Mouse (Mus musculus) cerebellum, adult 11-12 months (tissue): ENCODE results near the gene Gm10974.

Source experiments
- DNase-seq: peaks from one replicate; pipeline ENCODE4 v3.0.0; 2022

Gene Gm10974

GRCm38 (mm10) chr7:66365904-66366303 lies at the start of gene Gm10974:
Gm10974 (plus strand) TSS chr7:66365905.
- no peak for DNase-seq

GRCm38 (mm10) chr7:66318147-66318546 lies 47.6 kb upstream of the Gm10974 start:
- no peak for DNase-seq

GRCm38 (mm10) chr7:66320996-66321395 lies 44.7 kb upstream of the Gm10974 start:
- DNase-seq = no peak

GRCm38 (mm10) chr7:66323252-66324015 lies 42.3 kb upstream of the Gm10974 start:
- DNase-seq = no peak

- no peak for DNase-seq
Measured at GRCm38 (mm10) chr7:66325419-66326053, 40.2 kb upstream of the Gm10974 start.

- DNase-seq = no peak
Measured at GRCm38 (mm10) chr7:66327516-66327915, 38.2 kb upstream of the Gm10974 start.

GRCm38 (mm10) chr7:66330610-66331009 lies 35.1 kb upstream of the Gm10974 start:
- no peak for DNase-seq

- no peak for DNase-seq
Measured at GRCm38 (mm10) chr7:66332340-66332739, 33.4 kb upstream of the Gm10974 start.

- DNase-seq = no peak
Measured at GRCm38 (mm10) chr7:66333906-66334500, 31.7 kb upstream of the Gm10974 start.

- no peak for DNase-seq
Measured at GRCm38 (mm10) chr7:66336955-66337354, 28.8 kb upstream of the Gm10974 start.

GRCm38 (mm10) chr7:66339625-66340024 lies 26.1 kb upstream of the Gm10974 start:
- no peak for DNase-seq

- no peak for DNase-seq
Measured at GRCm38 (mm10) chr7:66340044-66340443, 25.7 kb upstream of the Gm10974 start.

GRCm38 (mm10) chr7:66342323-66342722 lies 23.4 kb upstream of the Gm10974 start:
- DNase-seq = no peak

GRCm38 (mm10) chr7:66342831-66343230 lies 22.9 kb upstream of the Gm10974 start:
- no peak for DNase-seq

GRCm38 (mm10) chr7:66343307-66343706 lies 22.4 kb upstream of the Gm10974 start:
- no peak for DNase-seq

GRCm38 (mm10) chr7:66346959-66347663 lies 18.6 kb upstream of the Gm10974 start:
- no peak for DNase-seq

GRCm38 (mm10) chr7:66348588-66348987 lies 17.1 kb upstream of the Gm10974 start:
- no peak for DNase-seq

GRCm38 (mm10) chr7:66349670-66350069 lies 16.0 kb upstream of the Gm10974 start:
- no peak for DNase-seq

GRCm38 (mm10) chr7:66351074-66351473 lies 14.6 kb upstream of the Gm10974 start:
- DNase-seq = no peak

GRCm38 (mm10) chr7:66354911-66355310 lies 10.8 kb upstream of the Gm10974 start:
- no peak for DNase-seq

GRCm38 (mm10) chr7:66355791-66356522 lies 9.7 kb upstream of the Gm10974 start:
- DNase-seq = no peak

- no peak for DNase-seq
Measured at GRCm38 (mm10) chr7:66358461-66358860, 7.2 kb upstream of the Gm10974 start.

- DNase-seq = no peak
Measured at GRCm38 (mm10) chr7:66359044-66359443, 6.7 kb upstream of the Gm10974 start.
